Mouse (Mus musculus): ENCODE data around the gene Ftsj3. TPM values are rescaled to one million over a fixed set of nuclear protein-coding genes. Genes with fewer than 3 reads are reported as not detected.
A peak's percentile ranks its signal among the peaks of the same experiment; 100 is the strongest.

The Ftsj3 gene
- polyA plus RNA-seq, 1 experiment from 2014 or later: 56.3 TPM

GRCm38 (mm10) chr11:106276454-106276853 is 20.6 kb upstream of the Ftsj3 start, which contains the start of gene Tcam1:
TSS of gene Tcam1 (plus strand) at chr11:106276672.
- no peak within 1 kb of the TSS; the same call in 1 of the 2 replicates for H3K27ac ChIP-seq
- peak; percentile 36 for ATAC-seq

GRCm38 (mm10) chr11:106274971-106275411 is 19.1 kb upstream of the Ftsj3 start:
- Histone ChIP-seq H3K4me2 (replicated peaks) (no peak overlapping the region), H3K4me3 (replicated peaks) (no peak overlapping the region)
- 45% methylated on average over 7 of the region's 7 CpGs for WGBS

More at GRCm38 (mm10) chr11:106276454-106276853, 20.6 kb upstream of the Ftsj3 start, which contains the start of gene Tcam1:
- Histone ChIP-seq H3K9ac (no peak within 1 kb of the TSS; the same call in 1 of the 2 replicates), H3K4me2 (replicated peaks) (peak within 1 kb of the TSS; percentile 57), H3K4me3 (replicated peaks) (peak within 1 kb of the TSS; percentile 16; the same call in 1 of the 2 replicates), H3K27me3 (replicated peaks) (no peaks in the 10 kb centered on the region), H3K36me3 (no peaks in the 10 kb centered on the region), H3K9me3 (no peaks in the 10 kb centered on the region), H3K4me1 (replicated peaks) (peaks cover 17% of the 10 kb centered on the region)
- WGBS: 6% methylated on average over 25 of the region's 25 CpGs

GRCm38 (mm10) chr11:106274374-106274773 is 18.5 kb upstream of the Ftsj3 start:
- Histone ChIP-seq H3K9ac (no peak overlapping the region), H3K27me3 (replicated peaks) (no peaks in the 10 kb centered on the region), H3K9me3 (no peaks in the 10 kb centered on the region), H3K27ac (no peak overlapping the region), H3K4me3 (replicated peaks) (no peak overlapping the region), H3K36me3 (no peaks in the 10 kb centered on the region), H3K4me1 (replicated peaks) (peaks cover 32% of the 10 kb centered on the region), H3K4me2 (replicated peaks) (no peak overlapping the region)
- WGBS: 93% methylated on average over 1 of the region's 1 CpGs
- no peak for ATAC-seq

More at GRCm38 (mm10) chr11:106274971-106275411, 19.1 kb upstream of the Ftsj3 start:
- no peaks in the 10 kb centered on the region for H3K27me3 ChIP-seq (replicated peaks)
- H3K9ac ChIP-seq: no peak overlapping the region
- H3K27ac ChIP-seq: 0 out of 2 replicates have a peak overlapping the region, but pooled peaks have one; percentile 20
- no peak for ATAC-seq
- peaks cover 29% of the 10 kb centered on the region for H3K4me1 ChIP-seq (replicated peaks)
- no peaks in the 10 kb centered on the region for H3K36me3 ChIP-seq
- no peaks in the 10 kb centered on the region for H3K9me3 ChIP-seq

- Histone ChIP-seq H3K4me3 (replicated peaks) (peak overlapping the region; percentile 100; the same call in 1 of the 2 replicates), H3K9ac (0 out of 2 replicates have a peak overlapping the region, but pooled peaks have one; percentile 54), H3K27me3 (replicated peaks) (no peaks in the 10 kb centered on the region), H3K4me1 (replicated peaks) (peaks cover 38% of the 10 kb centered on the region), H3K9me3 (no peaks in the 10 kb centered on the region), H3K4me2 (replicated peaks) (peak overlapping the region; percentile 75), H3K36me3 (no peaks in the 10 kb centered on the region), H3K27ac (no peak overlapping the region)
- WGBS: 88% methylated on average over 6 of the region's 6 CpGs
- no peak for ATAC-seq
Measured at GRCm38 (mm10) chr11:106273811-106274210, 17.9 kb upstream of the Ftsj3 start.

GRCm38 (mm10) chr11:106273311-106273684 is 17.4 kb upstream of the Ftsj3 start:
- no peaks in the 10 kb centered on the region for H3K27me3 ChIP-seq (replicated peaks)
- H3K36me3 ChIP-seq: no peaks in the 10 kb centered on the region
- no peaks in the 10 kb centered on the region for H3K9me3 ChIP-seq
- peak overlapping the region; percentile 54 for H3K9ac ChIP-seq
- peak overlapping the region; percentile 70 for H3K27ac ChIP-seq
- whole genome bisulfite sequencing: 8% methylated on average over 16 of the region's 16 CpGs
- H3K4me2 ChIP-seq (replicated peaks): peak overlapping the region; percentile 75
- ATAC-seq: peak; percentile 8
- H3K4me3 ChIP-seq (replicated peaks): peak overlapping the region; percentile 100
- H3K4me1 ChIP-seq (replicated peaks): peaks cover 43% of the 10 kb centered on the region

GRCm38 (mm10) chr11:106272644-106273310 is 16.9 kb upstream of the Ftsj3 start, which contains the start of gene Smarcd2:
TSS of gene Smarcd2 (minus strand) at chr11:106272972.
- H3K4me1 ChIP-seq (replicated peaks): peaks cover 48% of the 10 kb centered on the region
- peak within 1 kb of the TSS; percentile 100 for H3K4me3 ChIP-seq (replicated peaks)
- H3K27ac ChIP-seq: peak within 1 kb of the TSS; percentile 98
- under 1% methylated on average over 72 of the region's 72 CpGs for WGBS
- H3K36me3 ChIP-seq: no peaks in the 10 kb centered on the region
- peak; percentile 95 for ATAC-seq
- no peaks in the 10 kb centered on the region for H3K27me3 ChIP-seq (replicated peaks)
- H3K4me2 ChIP-seq (replicated peaks): peak within 1 kb of the TSS; percentile 92
- no peaks in the 10 kb centered on the region for H3K9me3 ChIP-seq
- H3K9ac ChIP-seq: peak within 1 kb of the TSS; percentile 100

- Histone ChIP-seq H3K4me2 (replicated peaks) (peak overlapping the region; percentile 92), H3K27me3 (replicated peaks) (no peaks in the 10 kb centered on the region), H3K27ac (peak overlapping the region; percentile 98), H3K4me3 (replicated peaks) (peak overlapping the region; percentile 100), H3K4me1 (replicated peaks) (peaks cover 54% of the 10 kb centered on the region), H3K36me3 (no peaks in the 10 kb centered on the region), H3K9ac (peak overlapping the region; percentile 100), H3K9me3 (no peaks in the 10 kb centered on the region)
- under 1% methylated on average over 38 of the region's 41 CpGs for WGBS
- peak; percentile 51 for ATAC-seq
Measured at GRCm38 (mm10) chr11:106271794-106272643, 16.1 kb upstream of the Ftsj3 start.

GRCm38 (mm10) chr11:106271131-106271793 is 15.4 kb upstream of the Ftsj3 start:
- Histone ChIP-seq H3K36me3 (peaks cover 7% of the 10 kb centered on the region), H3K4me3 (replicated peaks) (peak overlapping the region; percentile 100), H3K4me1 (replicated peaks) (peaks cover 53% of the 10 kb centered on the region), H3K27ac (peak overlapping the region; percentile 98), H3K27me3 (replicated peaks) (no peaks in the 10 kb centered on the region), H3K9ac (peak overlapping the region; percentile 100), H3K4me2 (replicated peaks) (peak overlapping the region; percentile 92), H3K9me3 (no peaks in the 10 kb centered on the region)
- 17% methylated on average over 5 of the region's 5 CpGs for WGBS
- no peak for ATAC-seq

- Histone ChIP-seq H3K9ac (0 out of 2 replicates have a peak overlapping the region, but pooled peaks have one; percentile 20), H3K27me3 (replicated peaks) (no peaks in the 10 kb centered on the region), H3K4me1 (replicated peaks) (peaks cover 41% of the 10 kb centered on the region), H3K36me3 (peaks cover 27% of the 10 kb centered on the region), H3K9me3 (no peaks in the 10 kb centered on the region), H3K4me2 (replicated peaks) (peak overlapping the region; percentile 47), H3K27ac (peak overlapping the region; percentile 82), H3K4me3 (replicated peaks) (no peak overlapping the region; the same call in 1 of the 2 replicates)
- 19% methylated on average over 3 of the region's 3 CpGs for WGBS
- no peak for ATAC-seq
Measured at GRCm38 (mm10) chr11:106269060-106269431, 13.2 kb upstream of the Ftsj3 start.

- Histone ChIP-seq H3K27ac (peak overlapping the region; percentile 82), H3K9me3 (no peaks in the 10 kb centered on the region), H3K36me3 (peaks cover 33% of the 10 kb centered on the region), H3K4me2 (replicated peaks) (peak overlapping the region; percentile 47), H3K4me1 (replicated peaks) (peaks cover 39% of the 10 kb centered on the region), H3K27me3 (replicated peaks) (no peaks in the 10 kb centered on the region), H3K4me3 (replicated peaks) (no peak overlapping the region), H3K9ac (peak overlapping the region; percentile 39)
- WGBS: 29% methylated on average over 8 of the region's 8 CpGs
- no peak for ATAC-seq
Measured at GRCm38 (mm10) chr11:106268326-106269059, 12.6 kb upstream of the Ftsj3 start.

- Histone ChIP-seq H3K36me3 (peaks cover 38% of the 10 kb centered on the region), H3K9ac (no peak overlapping the region; the same call in 1 of the 2 replicates), H3K4me3 (replicated peaks) (no peak overlapping the region), H3K4me1 (replicated peaks) (peaks cover 39% of the 10 kb centered on the region), H3K27ac (peak overlapping the region; percentile 82), H3K4me2 (replicated peaks) (peak overlapping the region; percentile 47), H3K27me3 (replicated peaks) (no peaks in the 10 kb centered on the region), H3K9me3 (no peaks in the 10 kb centered on the region)
- ATAC-seq: no peak
- WGBS: 73% methylated on average over 5 of the region's 5 CpGs
Measured at GRCm38 (mm10) chr11:106267871-106268270, 12.0 kb upstream of the Ftsj3 start.
